Mouse (Mus musculus): ENCODE measurements around the gene Ereg.

DNA sequence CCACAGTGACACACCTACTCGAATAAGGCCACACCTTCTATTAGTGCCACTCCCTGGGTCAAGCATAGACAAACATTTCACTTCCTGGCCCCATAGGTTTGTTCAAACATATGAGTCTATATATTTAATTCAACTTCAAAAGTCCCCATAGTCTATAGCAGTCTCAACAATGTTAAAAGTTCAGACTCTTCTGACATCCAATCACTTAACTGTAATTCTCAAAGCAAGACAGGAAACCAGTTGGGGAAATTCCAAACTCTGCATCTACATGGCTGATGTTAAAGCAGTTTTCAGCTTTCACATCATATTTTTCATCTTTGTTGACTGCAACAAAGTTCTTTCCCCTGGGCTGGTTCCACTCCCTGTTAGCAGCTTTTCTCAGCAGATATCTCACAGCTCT lies 52.2 kb downstream of the Ereg start:
- no peak for TF ChIP-seq POLR2A (IDR thresholded peaks at IDR 0.05; ENCODE audit: extremely low read depth, insufficient read depth, low read length)
- no peak for TF ChIP-seq CTCF (IDR thresholded peaks at IDR 0.05; ENCODE audit: extremely low read depth, insufficient read depth, low read length)

Measured in cortical plate, adult 2 months (tissue).